Mouse (Mus musculus) spleen, adult 2 months (tissue): ENCODE data around the gene Necab2. TPM values are rescaled to one million over a fixed set of nuclear protein-coding genes. Genes with fewer than 3 reads are reported as not detected.
A peak's percentile ranks its signal among the peaks of the same experiment; 100 is the strongest.

Experiments
- DNase-seq, 2 experiments: peaks; one replicate each; pipeline versions ENCODE4 v3.0.0 to v3.0.0-alpha.2; 2012 to 2021; ENCODE audit warnings: low spot score in 2 of 2, low read depth in 1 of 2
- H3K27ac ChIP-seq: fragments of 200-500 bp; 2 replicates; pipeline ENCODE4 v1.5.1; 2012; ENCODE audit warnings: low read length, inconsistent platforms; ENCODE audit not compliant: insufficient read depth
- H3K27me3 ChIP-seq: fragments of 200-500 bp; 2 replicates; pipeline ENCODE4 v1.6.1; 2012; ENCODE audit warnings: mild to moderate bottlenecking, moderate library complexity, low read length, inconsistent platforms; ENCODE audit not compliant: control insufficient read depth, insufficient read depth
- H3K36me3 ChIP-seq: fragments of 200-500 bp; 2 replicates; pipeline ENCODE4 v1.6.1; 2012; ENCODE audit warnings: mild to moderate bottlenecking, low read length, inconsistent platforms; ENCODE audit not compliant: control insufficient read depth, insufficient read depth
- H3K4me1 ChIP-seq: fragments of 200-500 bp; 2 replicates; pipeline ENCODE4 v1.6.1; 2011; ENCODE audit warnings: inconsistent platforms; ENCODE audit not compliant: control insufficient read depth, insufficient read depth, insufficient read length
- H3K4me3 ChIP-seq: fragments of 200-500 bp; 2 replicates; pipeline ENCODE4 v1.5.1; 2011; ENCODE audit warnings: mild to moderate bottlenecking, inconsistent platforms; ENCODE audit not compliant: insufficient read depth, insufficient read length; ENCODE audit errors: extremely low read depth
- CTCF ChIP-seq: fragments of 200-500 bp; IDR thresholded peaks from 2 replicates; pipeline ENCODE4 v1.5.1; 2011; ENCODE audit warnings: mild to moderate bottlenecking, inconsistent platforms; ENCODE audit not compliant: insufficient read depth, insufficient read length, insufficient replicate concordance; ENCODE audit errors: extremely low read depth
- POLR2A ChIP-seq: fragments of 200-500 bp; IDR thresholded peaks from 2 replicates; pipeline ENCODE4 v1.6.1; 2011; ENCODE audit warnings: low read depth, low read length, inconsistent platforms
- WGBS: fragments of 180-500 bp; shearing (Covaris S2); methylation state at CpG from one replicate; pipeline ENCODE4 v1.1.7; 2018; 5-methylcytosine and 5-hydroxymethylcytosine counted together
- polyA plus RNA-seq: library from polyadenylated mRNA; depleted of rRNA; stranded (reverse); fragments of >200 nt; gene quantifications from 2 replicates; pipeline ENCODE4 v1.2.3, GENCODE M21; 2012

The Necab2 gene
- polyA plus RNA-seq, 1 experiment = 0.23 TPM

DNA sequence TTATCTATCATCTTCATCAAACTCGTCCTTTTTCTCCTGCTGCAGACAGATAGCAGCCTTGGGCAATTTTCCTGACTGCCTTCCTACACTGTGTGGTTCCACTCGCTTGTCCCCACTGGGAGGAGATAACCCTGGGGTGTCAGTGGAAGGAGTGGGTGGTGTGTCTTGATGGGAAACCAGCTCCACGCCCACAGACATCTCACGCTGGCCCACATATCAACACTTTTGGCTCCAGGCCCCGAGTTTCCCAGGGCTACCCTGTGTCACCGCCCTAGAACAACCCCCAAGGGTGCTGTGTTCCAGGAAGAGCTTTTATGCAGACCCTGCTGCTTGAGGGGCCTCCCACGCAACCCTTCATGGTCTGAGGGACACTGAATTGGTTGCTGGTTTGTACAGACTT is 17.2 kb downstream of the Necab2 start:
- TF ChIP-seq POLR2A (no peak), CTCF (no peak)
- no peak for DNase-seq
- H3K27me3 ChIP-seq = 0 out of 2 replicates have a peak, but pooled peaks cover 4% of the 10 kb centered on the region
- 46% methylated on average over 7 of the region's 7 CpGs for WGBS
- no peak overlapping the region for H3K4me3 ChIP-seq
- H3K27ac ChIP-seq = no peak overlapping the region
- H3K4me1 ChIP-seq = no peaks in the 10 kb centered on the region
- H3K36me3 ChIP-seq = no peaks in the 10 kb centered on the region

DNA sequence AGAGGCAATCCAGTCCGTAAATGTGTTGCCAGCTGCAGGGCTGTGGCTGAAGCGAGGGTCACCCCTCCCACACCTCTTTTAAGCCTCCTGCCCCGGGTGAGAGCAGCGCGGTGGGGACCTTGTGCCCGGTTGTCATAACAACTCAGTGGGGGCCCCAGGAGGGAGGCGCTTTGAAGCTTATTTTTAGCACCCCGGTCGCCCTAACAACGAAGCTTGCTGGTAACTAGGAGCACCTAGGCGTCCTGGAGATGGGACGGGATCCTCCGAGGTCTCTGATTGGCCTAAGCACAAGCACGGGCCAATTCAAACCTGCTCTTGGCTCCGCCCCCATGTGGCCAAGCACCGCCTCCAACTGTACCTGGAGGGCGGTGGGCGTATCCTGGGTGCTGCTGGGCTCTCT is 19.6 kb downstream of the Necab2 start:
- WGBS = 9% methylated on average over 18 of the region's 18 CpGs
- TF ChIP-seq CTCF (no peak), POLR2A (no peak)
- H3K27ac ChIP-seq = no peak overlapping the region
- no peak overlapping the region for H3K4me3 ChIP-seq
- no peaks in the 10 kb centered on the region for H3K4me1 ChIP-seq
- H3K36me3 ChIP-seq = no peaks in the 10 kb centered on the region
- H3K27me3 ChIP-seq = 0 out of 2 replicates have a peak, but pooled peaks cover 4% of the 10 kb centered on the region
- DNase-seq = no peak

- H3K27me3 ChIP-seq = 0 out of 2 replicates have a peak, but pooled peaks cover 4% of the 10 kb centered on the region
- 88% methylated on average over 10 of the region's 10 CpGs for WGBS
Observed at GRCm38 (mm10) chr8:119466794-119467193, 20.3 kb downstream of the Necab2 start.

DNA sequence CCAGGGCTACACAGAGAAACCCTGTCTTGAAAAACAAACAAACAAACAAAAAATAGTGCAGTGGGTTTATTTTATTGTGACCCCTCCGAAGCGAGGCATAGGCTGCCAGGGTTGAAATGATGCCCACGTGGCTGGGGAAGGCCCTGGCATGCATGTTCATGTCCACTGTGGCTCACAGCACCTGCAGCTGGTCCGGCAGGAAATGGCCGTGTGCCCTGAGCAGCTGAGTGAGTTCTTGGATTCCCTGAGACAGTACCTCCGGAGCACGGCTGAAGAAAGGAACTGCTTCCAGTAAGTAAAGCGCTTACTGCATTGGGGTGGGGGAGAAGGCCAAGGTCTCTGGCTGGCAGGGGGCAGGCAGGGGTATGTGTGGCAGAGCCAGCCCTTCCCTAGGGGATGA is 21.6 kb downstream of the Necab2 start:
- TF ChIP-seq CTCF = no peak
- TF ChIP-seq POLR2A = no peak
- H3K4me1 ChIP-seq = no peaks in the 10 kb centered on the region
- no peaks in the 10 kb centered on the region for H3K36me3 ChIP-seq
- WGBS = 86% methylated on average over 8 of the region's 8 CpGs
- H3K27ac ChIP-seq = no peak overlapping the region
- no peak overlapping the region for H3K4me3 ChIP-seq
- H3K27me3 ChIP-seq = 0 out of 2 replicates have a peak, but pooled peaks cover 4% of the 10 kb centered on the region
- DNase-seq = no peak

More at GRCm38 (mm10) chr8:119466794-119467193, 20.3 kb downstream of the Necab2 start:
- no peak for TF ChIP-seq CTCF
- TF ChIP-seq POLR2A = no peak
- DNase-seq = no peak
- no peak overlapping the region for H3K4me3 ChIP-seq
- H3K4me1 ChIP-seq = no peaks in the 10 kb centered on the region
- no peaks in the 10 kb centered on the region for H3K36me3 ChIP-seq
- H3K27ac ChIP-seq = no peak overlapping the region

DNA sequence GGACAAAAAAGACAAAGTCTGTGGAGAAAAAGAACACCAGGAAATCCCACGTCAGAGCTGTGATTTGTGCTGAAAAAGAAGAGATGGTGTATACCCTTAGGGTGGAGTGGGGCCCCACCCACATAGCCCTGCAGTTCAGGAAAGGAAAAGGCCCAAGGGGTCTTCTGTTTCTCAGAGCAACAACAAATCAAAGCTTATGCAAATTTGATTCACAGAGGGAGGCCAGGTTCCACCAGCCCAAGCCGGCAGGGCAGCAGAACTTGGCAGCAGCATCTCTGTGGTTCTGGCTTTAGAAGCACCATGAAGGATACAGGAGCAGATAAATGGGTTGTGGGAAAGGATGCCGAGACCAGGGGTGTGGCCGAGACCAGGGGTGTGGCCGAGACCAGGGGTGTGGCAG is 32.2 kb downstream of the Necab2 start:
- H3K4me3 ChIP-seq = no peak overlapping the region
- TF ChIP-seq CTCF = no peak
- TF ChIP-seq POLR2A = no peak
- WGBS = 30% methylated on average over 5 of the region's 5 CpGs
- H3K27me3 ChIP-seq = no peaks in the 10 kb centered on the region
- H3K27ac ChIP-seq = no peak overlapping the region
- no peaks in the 10 kb centered on the region for H3K36me3 ChIP-seq
- no peaks in the 10 kb centered on the region for H3K4me1 ChIP-seq
- no peak for DNase-seq

DNA sequence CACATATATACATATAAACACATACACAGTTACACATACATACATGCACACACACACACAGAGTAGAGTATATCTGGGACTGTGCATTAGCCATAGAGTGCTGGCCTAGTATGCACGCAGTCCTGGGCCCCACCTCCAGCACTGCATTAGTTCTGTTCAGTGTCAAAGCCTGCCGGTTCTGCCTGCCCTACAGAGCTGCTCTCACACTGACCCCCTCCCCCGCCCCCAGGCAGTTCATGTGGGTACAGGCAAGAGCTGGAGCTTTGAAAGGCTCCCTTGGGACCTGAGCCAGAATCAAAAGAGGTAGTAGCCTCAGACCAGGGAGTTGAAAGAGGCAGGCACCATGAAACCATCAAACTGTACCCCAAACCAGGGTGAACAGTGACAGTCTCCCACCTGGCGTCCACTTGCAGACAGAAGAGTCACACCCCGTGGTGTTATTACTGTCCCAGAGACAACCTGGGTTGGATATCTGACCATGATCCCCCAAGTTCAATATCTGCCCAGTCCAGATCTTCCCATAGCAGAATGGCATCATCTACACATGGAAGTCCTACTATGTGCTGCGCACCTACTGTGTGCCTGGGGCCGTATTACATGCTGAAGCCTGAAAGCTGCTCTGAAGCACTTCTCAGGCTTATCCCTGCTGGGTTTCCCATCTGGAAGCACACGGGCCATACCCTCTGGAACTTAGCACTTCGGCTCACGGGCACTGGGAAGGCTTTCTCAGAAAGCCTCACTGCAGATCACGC is 37.8 kb downstream of the Necab2 start:
- Histone ChIP-seq H3K36me3 (no peaks in the 10 kb centered on the region), H3K27me3 (no peaks in the 10 kb centered on the region), H3K27ac (no peak overlapping the region), H3K4me1 (0 out of 2 replicates have a peak, but pooled peaks cover 2% of the 10 kb centered on the region), H3K4me3 (no peak overlapping the region)
- TF ChIP-seq POLR2A = no peak
- TF ChIP-seq CTCF = no peak
- WGBS = 71% methylated on average over 11 of the region's 11 CpGs
- peak; percentile 12 to 25 for DNase-seq

DNA sequence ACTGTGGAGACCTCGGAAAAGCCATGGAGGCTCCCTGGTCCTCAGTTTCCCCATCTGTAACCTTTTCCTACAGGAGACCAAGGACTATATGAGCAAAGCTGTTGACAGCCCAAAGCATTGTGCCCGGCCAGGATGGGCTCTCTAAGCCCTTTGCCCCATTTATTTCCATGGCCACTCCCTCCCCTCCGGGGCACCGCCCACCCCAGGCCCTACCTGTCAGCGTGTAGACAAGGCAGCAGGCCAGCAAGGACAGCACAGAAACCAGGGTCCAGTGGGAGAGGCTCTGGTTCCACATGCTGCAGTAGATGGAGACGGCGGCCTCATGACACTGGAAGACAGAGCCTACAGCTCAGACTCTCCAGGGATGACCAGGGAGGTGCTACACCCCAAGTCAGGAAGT is 40.6 kb downstream of the Necab2 start:
- no peak for DNase-seq
- Histone ChIP-seq H3K36me3 (no peaks in the 10 kb centered on the region), H3K27me3 (no peaks in the 10 kb centered on the region), H3K4me3 (no peak overlapping the region), H3K27ac (no peak overlapping the region), H3K4me1 (0 out of 2 replicates have a peak, but pooled peaks cover 2% of the 10 kb centered on the region)
- 82% methylated on average over 7 of the region's 7 CpGs for WGBS
- TF ChIP-seq CTCF (no peak), POLR2A (no peak)
